Mouse (Mus musculus): ENCODE measurements at regions not wholly inside any gene's neighbourhood (a gene's known extent, or its start where the extent isn't known, plus 50 kb on each side); places are given as distances from the start of the nearest gene placed in this dataset.

DNA sequence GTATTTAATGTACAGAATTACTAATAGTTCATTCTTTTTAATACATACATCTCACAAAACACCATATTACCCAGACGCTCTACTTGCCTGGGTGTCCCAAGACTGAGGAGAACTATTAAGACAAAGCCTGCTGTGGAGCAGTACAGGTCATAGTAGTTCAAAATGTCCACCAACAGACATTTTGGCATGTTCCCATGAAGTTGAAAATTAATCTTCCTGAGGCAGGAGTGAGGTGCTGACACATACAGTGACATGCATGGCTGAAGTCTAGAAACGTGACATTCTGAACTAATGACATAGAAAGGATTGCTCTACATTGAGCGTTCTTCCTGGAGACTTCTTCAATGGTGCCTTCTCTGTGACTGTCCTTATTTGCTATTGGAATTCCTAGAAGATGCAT lies 264.6 kb upstream of the Rbfox1 start:
- no peak for DNase-seq (ENCODE audit: low read depth, low spot score)
- CTCF ChIA-PET, result no interaction called here
- H3K27me3 ChIP-seq, result no peaks in the 10 kb centered on the region
- in situ Hi-C loops (cut with MboI; ENCODE audit: low pct_unique_long_range_greater_than_20kb), result no loop called here
- no peak for ATAC-seq
- TF ChIP-seq CTCF (IDR thresholded peaks at IDR 0.05), result no peak
- POLR2A ChIA-PET, result no interaction called here

DNA sequence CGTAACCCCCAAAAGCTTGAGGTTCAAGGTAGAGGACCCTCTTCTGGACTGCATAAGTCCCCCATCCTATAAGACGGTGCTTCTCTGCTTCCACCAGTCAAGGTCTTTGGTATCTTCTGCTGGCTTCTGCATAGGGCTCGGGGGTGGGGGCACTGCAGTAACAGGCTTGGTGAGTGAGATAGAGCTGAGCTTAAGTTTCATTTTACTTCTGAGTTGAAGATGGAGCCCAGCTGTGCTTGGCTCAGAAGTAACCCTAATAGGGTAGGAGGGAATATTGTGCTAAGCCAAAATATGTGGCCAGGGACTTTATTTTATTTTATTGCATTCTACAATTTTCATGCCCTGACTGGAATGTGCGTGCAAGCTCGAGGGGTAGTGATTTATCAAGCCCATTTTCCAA lies 268.8 kb upstream of the Rbfox1 start:
- no peaks in the 10 kb centered on the region for H3K27me3 ChIP-seq
- ATAC-seq (no peak), DNase-seq (ENCODE audit: low read depth, low spot score) (no peak)
- POLR2A ChIA-PET, result no interaction called here
- TF ChIP-seq CTCF (IDR thresholded peaks at IDR 0.05), result no peak
- in situ Hi-C loops (cut with MboI; ENCODE audit: low pct_unique_long_range_greater_than_20kb), result no loop called here
- CTCF ChIA-PET, result no interaction called here

DNA sequence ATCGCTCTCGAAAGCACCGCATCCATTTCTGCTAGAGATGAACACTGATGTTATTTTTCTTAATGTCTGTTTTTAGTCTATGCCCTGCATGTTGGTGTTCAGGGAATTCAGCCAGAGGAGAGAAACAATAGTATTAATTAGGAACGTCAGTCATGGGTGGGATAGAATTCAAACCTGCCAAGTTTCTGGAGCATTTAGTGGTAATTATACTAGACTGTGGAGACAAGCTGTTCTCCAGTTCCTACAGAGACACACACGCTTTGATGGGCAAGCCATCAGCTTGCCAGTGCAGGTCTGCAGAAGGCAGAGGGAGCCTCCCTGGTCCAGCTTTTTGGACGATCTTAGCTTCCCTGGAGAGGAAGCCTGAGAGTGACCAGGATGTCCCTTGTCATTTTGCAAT lies 289.8 kb upstream of the Rbfox1 start:
- ChIA-PET CTCF (no interaction called here), POLR2A (no interaction called here)
- no peak for DNase-seq (ENCODE audit: low read depth, low spot score)
- TF ChIP-seq CTCF (IDR thresholded peaks at IDR 0.05), result no peak
- H3K27me3 ChIP-seq, result no peaks in the 10 kb centered on the region
- no peak for ATAC-seq
- in situ Hi-C loops (cut with MboI; ENCODE audit: low pct_unique_long_range_greater_than_20kb), result no loop called here

DNA sequence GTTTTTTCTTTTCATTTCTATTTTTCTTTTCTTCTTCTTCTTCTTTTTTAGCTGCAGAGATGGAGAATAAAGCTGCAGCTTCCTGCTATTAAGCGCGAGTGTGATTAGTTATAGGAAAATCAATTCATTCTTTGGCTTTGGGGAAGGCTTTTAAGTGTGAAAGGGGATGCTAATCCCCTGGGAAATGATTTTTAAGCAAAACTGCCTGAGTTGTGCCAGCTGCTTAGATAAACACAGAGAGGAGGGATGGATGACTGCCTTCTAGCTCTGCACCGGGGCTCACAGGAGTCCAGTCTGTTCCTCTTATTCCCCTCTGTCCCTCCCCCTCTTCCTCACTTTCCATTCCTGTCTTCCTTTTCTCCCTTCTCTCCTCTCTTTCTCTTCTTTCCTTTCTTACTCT lies 306.8 kb upstream of the Rbfox1 start:
- no peak for ATAC-seq
- no peak for TF ChIP-seq CTCF (IDR thresholded peaks at IDR 0.05)
- H3K27me3 ChIP-seq, result no peaks in the 10 kb centered on the region
- DNase-seq (ENCODE audit: low read depth, low spot score), result no peak
- in situ Hi-C loops (cut with MboI; ENCODE audit: low pct_unique_long_range_greater_than_20kb), result no loop called here
- POLR2A ChIA-PET, result no interaction called here
- CTCF ChIA-PET, result no interaction called here

DNA sequence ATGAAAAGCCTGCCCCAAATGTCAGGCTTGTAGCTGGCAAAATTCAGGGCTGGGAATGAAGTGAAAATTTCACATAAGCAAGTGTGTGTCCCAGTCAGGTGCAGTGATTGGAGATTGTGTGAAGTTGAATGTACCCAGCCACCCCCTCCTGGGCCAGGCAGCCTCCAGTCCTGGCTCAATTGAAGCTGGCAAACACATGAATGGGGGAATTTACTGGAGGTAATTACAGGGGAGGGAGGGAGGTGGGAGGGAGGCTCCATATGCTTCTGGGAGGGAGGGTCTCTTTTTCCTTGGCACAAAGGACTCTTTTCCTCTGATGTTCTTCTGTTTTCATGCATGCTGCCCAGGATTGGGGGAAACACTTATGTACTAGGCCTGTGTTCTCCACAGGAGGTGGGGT lies 312.4 kb upstream of the Rbfox1 start:
- ChIA-PET POLR2A (interaction anchor here (0.5 kb wide), 1 partner anchor 9 kb away, joined by 3 read pairs; no protein-coding TSS in a partner anchor), CTCF (no interaction called here)
- ATAC-seq (no peak), DNase-seq (ENCODE audit: low read depth, low spot score) (no peak)
- in situ Hi-C loops (cut with MboI; ENCODE audit: low pct_unique_long_range_greater_than_20kb), result no loop called here
- TF ChIP-seq CTCF (IDR thresholded peaks at IDR 0.05), result no peak
- no peaks in the 10 kb centered on the region for H3K27me3 ChIP-seq

DNA sequence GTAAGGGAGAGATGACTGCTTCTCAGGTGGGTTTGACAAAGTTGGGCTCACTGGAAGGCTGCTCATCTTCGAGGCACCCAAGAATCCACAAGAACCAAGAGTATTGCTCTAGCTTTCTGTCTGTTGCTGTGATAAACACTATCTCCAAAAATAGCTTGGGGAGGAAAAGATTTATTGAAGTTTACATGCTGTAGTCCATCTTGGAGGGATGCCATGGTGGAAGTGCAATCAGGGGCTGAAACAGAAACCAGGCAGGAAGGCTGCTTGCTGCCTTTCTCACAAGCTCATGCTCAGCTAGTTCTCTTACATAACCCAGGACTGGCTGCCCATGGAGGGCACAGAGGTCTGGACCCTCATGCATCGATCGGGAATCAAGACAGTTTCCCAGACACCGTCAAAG lies 314.5 kb upstream of the Rbfox1 start:
- H3K27me3 ChIP-seq, result no peaks in the 10 kb centered on the region
- DNase-seq (ENCODE audit: low read depth, low spot score), result no peak
- in situ Hi-C loops (cut with MboI; ENCODE audit: low pct_unique_long_range_greater_than_20kb), result no loop called here
- TF ChIP-seq CTCF (IDR thresholded peaks at IDR 0.05), result no peak
- ChIA-PET POLR2A (no interaction called here), CTCF (no interaction called here)
- no peak for ATAC-seq

DNA sequence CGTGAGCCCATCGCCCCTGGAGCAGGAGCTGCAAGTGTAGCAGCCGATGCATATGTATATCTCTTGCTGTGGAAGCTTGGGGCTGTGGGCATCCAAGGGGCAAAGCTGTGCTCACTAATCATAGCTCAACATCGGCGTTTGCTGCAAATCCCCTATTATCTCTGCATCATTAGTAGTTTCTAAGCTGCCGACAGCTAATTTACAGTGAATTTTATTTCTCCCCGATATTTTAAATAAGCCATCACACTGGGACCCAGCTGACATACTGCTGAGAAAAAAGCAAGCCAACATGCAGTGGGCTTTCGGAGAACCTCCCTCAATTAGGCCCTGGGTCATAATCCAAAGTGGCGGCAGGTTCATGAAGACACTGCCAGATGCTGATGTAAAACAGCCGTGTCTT lies 313.3 kb upstream of the Eef2kmt start:
- ATAC-seq (no peak), DNase-seq (ENCODE audit: low read depth, low spot score) (no peak)
- ChIA-PET POLR2A (no interaction called here), CTCF (no interaction called here)
- in situ Hi-C loops (cut with MboI; ENCODE audit: low pct_unique_long_range_greater_than_20kb), result no loop called here
- no peaks in the 10 kb centered on the region for H3K27me3 ChIP-seq
- no peak for TF ChIP-seq CTCF (IDR thresholded peaks at IDR 0.05)

DNA sequence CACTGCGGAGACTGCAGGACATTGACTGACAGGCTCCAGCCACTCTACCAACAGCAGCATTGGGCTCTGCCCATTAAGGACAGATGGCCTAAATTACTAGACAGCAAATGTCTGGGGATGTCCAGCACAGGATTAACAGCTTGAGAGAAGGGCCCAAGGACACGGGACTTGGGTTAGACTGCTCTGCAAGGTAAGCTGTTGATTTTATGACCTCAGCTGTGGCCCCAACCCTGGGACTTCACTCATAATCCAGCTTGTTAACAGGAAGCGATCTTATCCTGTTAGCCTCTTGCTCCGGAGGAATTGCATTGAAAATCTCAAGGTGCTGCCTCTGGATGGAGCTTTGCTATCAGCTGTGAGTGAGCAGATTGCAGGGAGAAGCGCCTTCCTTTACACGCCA lies 293.2 kb upstream of the Eef2kmt start:
- no peak for TF ChIP-seq CTCF (IDR thresholded peaks at IDR 0.05)
- DNase-seq (ENCODE audit: low read depth, low spot score), result no peak
- in situ Hi-C loops (cut with MboI; ENCODE audit: low pct_unique_long_range_greater_than_20kb), result no loop called here
- ATAC-seq, result no peak
- POLR2A ChIA-PET, result no interaction called here
- CTCF ChIA-PET, result interaction anchor here (1.3 kb wide), 1 partner anchor 17 kb away, joined by 3 read pairs; no protein-coding TSS in a partner anchor
- H3K27me3 ChIP-seq, result no peaks in the 10 kb centered on the region

DNA sequence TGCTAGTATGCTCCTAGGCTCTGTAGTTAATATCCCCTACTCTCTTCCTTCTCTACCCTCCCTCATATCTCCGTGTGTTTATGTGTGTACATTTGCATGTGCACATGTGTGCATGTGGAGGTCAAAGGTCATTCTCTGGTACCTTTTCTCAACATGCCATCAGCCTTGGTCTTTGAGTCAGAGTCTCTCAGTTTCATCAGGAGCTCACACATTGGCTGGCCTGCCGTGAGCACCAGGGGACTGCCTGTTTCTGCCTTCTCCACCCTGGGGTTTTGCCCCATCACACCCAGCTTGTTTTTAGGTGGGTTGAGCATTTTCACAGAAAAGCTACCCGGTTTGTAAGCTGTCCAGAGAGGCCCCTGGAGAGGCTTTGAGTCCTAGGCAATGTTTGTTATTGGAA lies 292.8 kb upstream of the Eef2kmt start:
- ATAC-seq (no peak), DNase-seq (ENCODE audit: low read depth, low spot score) (no peak)
- no peak for TF ChIP-seq CTCF (IDR thresholded peaks at IDR 0.05)
- POLR2A ChIA-PET, result no interaction called here
- no peaks in the 10 kb centered on the region for H3K27me3 ChIP-seq
- CTCF ChIA-PET, result interaction anchor here (1.3 kb wide), 1 partner anchor 17 kb away, joined by 3 read pairs; no protein-coding TSS in a partner anchor
- in situ Hi-C loops (cut with MboI; ENCODE audit: low pct_unique_long_range_greater_than_20kb), result no loop called here

DNA sequence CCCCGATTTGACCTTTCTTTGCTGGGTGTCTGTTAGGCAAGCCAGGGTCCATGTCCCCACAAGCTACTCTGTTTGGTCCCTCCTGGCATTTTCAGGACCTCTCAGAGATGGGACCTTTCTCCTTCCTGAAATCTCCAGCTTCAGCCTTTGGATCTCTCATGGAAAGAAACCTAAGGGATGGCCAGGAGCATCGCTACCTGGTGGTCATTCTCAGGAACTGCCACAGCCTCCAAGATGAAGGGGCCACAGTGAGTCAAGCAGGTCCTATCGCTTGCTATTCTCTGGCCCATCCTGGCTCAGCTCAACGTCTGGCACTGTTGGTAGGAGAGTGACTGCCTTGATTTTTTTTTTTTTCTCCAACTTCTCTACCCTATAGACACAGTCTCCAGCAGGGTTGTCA lies 291.0 kb upstream of the Eef2kmt start:
- ATAC-seq (no peak), DNase-seq (ENCODE audit: low read depth, low spot score) (no peak)
- no peak for TF ChIP-seq CTCF (IDR thresholded peaks at IDR 0.05)
- in situ Hi-C loops (cut with MboI; ENCODE audit: low pct_unique_long_range_greater_than_20kb), result no loop called here
- CTCF ChIA-PET, result no interaction called here
- no peaks in the 10 kb centered on the region for H3K27me3 ChIP-seq
- POLR2A ChIA-PET, result no interaction called here

DNA sequence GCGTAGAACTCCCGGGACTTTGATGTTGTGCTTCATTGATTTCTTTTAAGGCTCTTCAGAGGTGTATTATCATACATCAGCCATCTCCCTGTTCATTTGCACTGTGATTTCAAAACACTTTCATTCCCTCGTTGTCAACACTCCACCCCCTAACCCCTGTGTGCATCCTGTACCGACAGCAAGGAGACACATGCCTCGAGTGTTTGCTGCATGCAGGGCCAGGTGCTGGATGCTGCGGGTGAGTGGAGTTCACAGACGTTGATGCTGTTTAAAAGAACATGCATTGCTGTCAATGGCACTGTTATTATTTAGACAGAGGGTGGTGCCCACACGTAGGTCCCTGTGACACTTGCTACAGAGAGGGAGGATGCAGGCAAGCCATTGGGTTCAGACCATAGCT lies 290.0 kb upstream of the Eef2kmt start:
- ChIA-PET CTCF (no interaction called here), POLR2A (no interaction called here)
- ATAC-seq (no peak), DNase-seq (ENCODE audit: low read depth, low spot score) (no peak)
- H3K27me3 ChIP-seq, result no peaks in the 10 kb centered on the region
- in situ Hi-C loops (cut with MboI; ENCODE audit: low pct_unique_long_range_greater_than_20kb), result no loop called here
- no peak for TF ChIP-seq CTCF (IDR thresholded peaks at IDR 0.05)

DNA sequence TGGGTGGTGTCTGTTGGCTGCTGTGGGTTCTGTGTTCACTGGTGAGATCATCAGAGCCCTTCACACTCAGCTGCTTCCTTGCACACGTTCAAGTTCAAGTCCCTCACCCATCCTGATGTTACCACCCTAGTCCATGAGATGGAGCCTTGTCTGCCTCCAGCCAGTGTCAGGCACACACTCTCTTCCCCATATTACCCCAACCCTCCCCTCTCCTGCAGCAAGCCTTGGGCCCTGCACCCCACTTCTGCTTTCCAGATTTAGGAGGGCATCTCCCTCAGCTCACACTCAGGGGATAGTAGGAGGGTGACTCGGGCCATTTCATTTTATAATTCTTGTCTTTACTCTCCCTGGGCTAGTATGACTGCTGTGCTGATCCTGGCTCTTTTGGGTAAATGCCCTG lies 288.7 kb upstream of the Eef2kmt start:
- DNase-seq (ENCODE audit: low read depth, low spot score), result no peak
- no peak for TF ChIP-seq CTCF (IDR thresholded peaks at IDR 0.05)

More for the DNA sequence above, 288.7 kb upstream of the Eef2kmt start:
- no peaks in the 10 kb centered on the region for H3K27me3 ChIP-seq
- ChIA-PET POLR2A (no interaction called here), CTCF (no interaction called here)
- in situ Hi-C loops (cut with MboI; ENCODE audit: low pct_unique_long_range_greater_than_20kb), result no loop called here
- ATAC-seq, result no peak

Measured in Patski (cell line).